Mouse (Mus musculus): ENCODE data around the gene Zbed5. TPM values are rescaled to one million over a fixed set of nuclear protein-coding genes. Genes with fewer than 3 reads are reported as not detected.
"Not testable (repeated sequence)": the region's sequence is repeated elsewhere in the genome, so short reads cannot be mapped to it uniquely, and the experiment has no call there.

The Zbed5 gene
- total RNA-seq, 2 experiments from 2014 or later, result 4.9 to 6.2 TPM

DNA sequence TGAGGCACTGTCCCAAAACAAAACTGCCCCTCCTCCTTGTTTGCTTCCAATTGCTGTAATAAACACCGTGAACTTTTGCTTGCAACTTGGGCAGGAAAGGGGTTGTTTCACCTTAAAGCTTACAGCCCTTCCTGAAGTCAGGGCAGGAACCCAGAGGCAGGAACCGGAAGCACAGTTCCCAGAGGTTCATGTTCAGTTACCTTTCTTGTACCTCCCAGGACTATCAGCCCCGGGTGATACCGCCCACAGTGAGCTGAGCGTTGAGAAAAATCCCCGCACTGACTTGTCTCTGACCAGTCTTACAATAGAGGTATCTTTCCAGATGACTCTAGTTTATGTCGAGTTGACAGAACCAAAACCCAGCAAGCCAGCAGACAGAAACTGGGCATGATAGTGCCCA is 14.1 kb downstream of the Zbed5 start:
- Histone ChIP-seq H3K27ac (no peak overlapping the region), H3K4me3 (no peak overlapping the region)
- TF ChIP-seq CTCF (IDR thresholded peaks at IDR 0.05), result no peak
- no peak for DNase-seq (ENCODE audit: extremely low spot score in 1 of 2, low spot score in 2 of 2)
- intact Hi-C loops (cut with DNase I), result loop anchor here (5.0 kb wide), 1 partner anchor 33 kb away; the partner anchor contains the start of gene Vkorc1l1

DNA sequence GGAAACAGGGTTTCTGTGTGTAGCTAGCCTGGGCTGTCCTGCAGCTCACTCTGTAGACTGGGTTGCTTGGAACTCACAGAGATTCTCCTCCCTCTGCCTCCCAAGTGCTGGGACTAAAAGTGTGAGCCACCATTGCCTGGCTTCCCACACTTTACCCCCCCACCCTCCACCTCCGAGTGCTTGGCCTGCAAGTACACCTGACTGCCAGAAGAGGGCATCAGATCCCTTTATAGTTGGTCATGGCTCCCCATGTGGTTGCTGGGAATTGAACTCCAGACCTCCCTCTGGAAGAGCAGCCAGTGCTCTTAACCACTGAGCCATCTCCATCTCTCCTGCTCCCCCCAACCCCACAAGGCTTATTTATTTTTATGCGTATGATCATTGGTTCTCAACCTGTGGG is 18.5 kb downstream of the Zbed5 start:
- TF ChIP-seq CTCF (IDR thresholded peaks at IDR 0.05), result peak; percentile 48
- intact Hi-C loops (cut with DNase I), result no loop called here
- DNase-seq (ENCODE audit: extremely low spot score in 1 of 2, low spot score in 2 of 2), result no peak
- Histone ChIP-seq H3K4me3 (no peak overlapping the region), H3K27ac (no peak overlapping the region)

DNA sequence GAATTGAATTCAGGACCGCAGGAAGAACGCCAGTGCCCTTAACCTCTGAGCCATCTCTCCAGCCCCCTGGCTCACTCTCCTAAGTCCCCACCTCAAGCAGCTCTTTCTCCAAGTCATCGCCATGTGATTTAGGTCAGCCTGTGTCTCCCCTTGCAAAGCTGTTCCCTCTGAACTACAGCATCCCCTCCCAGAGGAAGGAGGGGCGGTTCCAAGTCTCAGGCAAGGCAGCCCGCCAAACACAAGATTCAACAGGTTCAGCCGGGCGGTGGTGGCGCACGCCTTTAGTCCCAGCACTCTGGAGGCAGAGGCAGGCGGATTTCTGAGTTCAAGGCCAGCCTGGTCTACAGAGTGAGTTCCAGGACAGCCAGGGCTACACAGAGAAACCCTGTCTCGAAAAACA is 20.0 kb downstream of the Zbed5 start:
- intact Hi-C loops (cut with DNase I), result not testable (repeated sequence)

DNA sequence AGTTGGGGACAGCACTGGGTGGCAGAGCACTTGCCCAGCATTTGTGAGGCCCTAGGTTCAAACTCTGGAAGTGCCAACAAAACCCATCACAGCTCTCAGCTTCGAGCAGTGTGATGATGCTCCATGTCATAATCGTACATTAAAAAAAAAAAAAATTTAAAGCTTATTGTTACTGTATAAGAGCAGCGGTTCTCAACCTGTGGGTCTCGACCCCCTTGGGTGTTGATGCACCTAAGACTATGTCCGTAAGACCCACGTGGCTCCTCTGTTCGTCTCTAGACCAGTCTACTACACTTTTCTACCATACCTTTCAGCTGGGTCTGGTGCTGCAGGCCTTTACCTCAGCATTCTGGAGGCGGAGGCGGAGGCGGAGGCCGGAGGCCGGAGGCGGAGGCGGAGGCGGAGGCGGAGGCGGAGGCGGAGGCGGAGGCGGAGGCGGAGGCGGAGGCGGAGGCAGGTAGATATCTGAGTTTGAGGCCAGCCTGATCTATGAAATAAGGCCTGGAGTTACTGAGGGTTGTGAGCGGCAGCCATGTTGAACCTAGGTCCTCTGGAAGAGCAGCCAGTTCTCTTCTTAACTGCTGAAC is 22.6 kb downstream of the Zbed5 start:
- Histone ChIP-seq H3K4me3 (no peak overlapping the region), H3K27ac (no peak overlapping the region)
- intact Hi-C loops (cut with DNase I), result no loop called here
- DNase-seq (ENCODE audit: extremely low spot score in 1 of 2, low spot score in 2 of 2), result no peak
- TF ChIP-seq CTCF (IDR thresholded peaks at IDR 0.05), result no peak

More for the DNA sequence above, 20.0 kb downstream of the Zbed5 start:
- H3K4me3 ChIP-seq; DNase-seq (ENCODE audit: extremely low spot score in 1 of 2, low spot score in 2 of 2); H3K27ac ChIP-seq: not testable (repeated sequence)

DNA sequence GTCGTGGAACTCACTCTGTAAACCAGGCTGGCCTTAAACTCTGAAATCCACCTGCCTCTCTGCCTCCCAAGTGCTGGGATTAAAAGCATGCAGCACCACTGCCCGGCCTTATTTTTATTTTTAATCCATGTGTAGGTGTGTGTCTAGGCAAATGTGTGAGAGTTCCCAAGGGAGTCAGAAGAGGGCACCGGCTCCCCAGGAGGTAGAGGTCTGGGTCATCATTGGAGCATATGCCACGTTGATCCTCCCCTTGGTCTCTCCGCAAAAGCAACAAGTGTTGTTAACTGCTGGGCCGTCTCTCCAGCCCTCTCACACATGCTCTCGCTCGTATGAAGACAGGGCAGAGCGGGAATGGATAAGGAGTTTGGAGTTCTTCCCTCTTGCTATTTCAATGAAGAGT is 23.2 kb downstream of the Zbed5 start:
- no peak for DNase-seq (ENCODE audit: extremely low spot score in 1 of 2, low spot score in 2 of 2)
- Histone ChIP-seq H3K27ac (no peak overlapping the region), H3K4me3 (no peak overlapping the region)
- no peak for TF ChIP-seq CTCF (IDR thresholded peaks at IDR 0.05)
- intact Hi-C loops (cut with DNase I), result no loop called here

DNA sequence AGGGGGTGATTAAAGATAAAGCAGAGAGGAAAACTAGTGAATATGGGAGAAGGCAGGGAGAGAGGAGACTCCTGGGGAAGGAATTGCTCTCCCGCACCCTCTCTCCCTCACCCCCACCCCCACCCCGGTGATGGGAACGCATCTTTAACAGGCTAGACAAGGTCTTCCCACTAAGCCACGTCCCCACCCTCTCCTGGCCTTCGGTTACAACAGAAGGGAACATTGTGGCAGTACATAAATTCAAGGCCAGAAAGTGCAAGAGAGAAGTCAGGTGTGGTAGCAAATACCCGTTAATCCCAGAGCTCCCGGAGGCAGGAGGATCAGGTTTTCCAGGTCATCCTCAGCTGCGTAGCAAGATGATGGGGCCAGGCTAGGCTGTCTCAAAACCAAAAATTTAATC is 23.8 kb downstream of the Zbed5 start:
- H3K27ac ChIP-seq, result no peak overlapping the region
- intact Hi-C loops (cut with DNase I), result no loop called here
- DNase-seq (ENCODE audit: extremely low spot score in 1 of 2, low spot score in 2 of 2), result no peak
- H3K4me3 ChIP-seq, result no peak overlapping the region
- TF ChIP-seq CTCF (IDR thresholded peaks at IDR 0.05), result no peak

DNA sequence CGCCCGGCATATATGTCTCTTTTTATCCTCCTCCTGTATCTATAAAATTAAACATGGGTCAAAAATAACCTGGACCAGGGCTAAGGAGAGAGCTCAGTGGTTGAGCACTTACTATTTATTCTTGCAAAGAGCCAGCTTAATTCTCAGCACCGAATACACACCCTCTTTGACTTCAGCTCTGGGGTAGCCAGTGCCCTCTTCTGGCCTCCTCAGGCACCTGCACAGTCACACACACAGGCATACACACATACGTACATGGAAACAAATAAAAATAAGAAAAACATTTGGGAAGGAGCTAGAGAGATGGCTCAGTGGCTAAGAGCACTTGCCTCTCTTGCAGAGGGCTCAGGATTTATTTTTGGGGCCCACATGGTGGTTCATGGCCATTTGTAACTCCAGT is 26.4 kb downstream of the Zbed5 start:
- TF ChIP-seq CTCF (IDR thresholded peaks at IDR 0.05), result no peak
- intact Hi-C loops (cut with DNase I), result no loop called here
- no peak for DNase-seq (ENCODE audit: extremely low spot score in 1 of 2, low spot score in 2 of 2)
- Histone ChIP-seq H3K4me3 (no peak overlapping the region), H3K27ac (no peak overlapping the region)

DNA sequence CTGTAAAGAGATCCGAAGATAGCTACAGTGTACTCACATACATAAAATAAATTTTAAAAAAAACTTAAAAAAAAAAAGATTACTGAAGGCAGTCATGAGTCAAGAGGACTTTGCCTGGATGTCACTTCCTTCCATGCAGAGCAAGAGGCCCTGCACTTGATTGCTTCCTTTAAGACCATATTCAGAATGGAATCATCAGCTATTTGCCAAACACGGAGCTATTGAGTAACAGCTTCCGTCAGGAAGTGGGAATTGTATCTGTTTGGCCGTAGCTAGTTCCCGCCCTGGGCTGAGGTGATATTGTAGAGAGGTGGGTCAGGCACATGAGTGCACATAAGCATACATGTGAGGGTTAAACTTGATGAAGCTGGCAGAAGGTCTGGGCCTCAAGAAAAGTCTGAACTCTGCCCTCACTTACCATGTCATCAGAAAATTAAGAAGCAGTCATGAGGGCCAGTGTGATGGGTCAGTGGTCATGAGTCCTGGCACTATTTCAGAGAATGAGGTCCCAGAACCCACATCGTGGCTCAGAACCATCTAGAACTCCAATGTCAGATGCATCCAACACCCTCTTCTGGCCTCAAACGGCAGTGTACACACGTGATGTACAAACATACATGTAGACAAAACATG is 29.4 kb downstream of the Zbed5 start:
- Histone ChIP-seq H3K4me3 (no peak overlapping the region), H3K27ac (no peak overlapping the region)
- no peak for TF ChIP-seq CTCF (IDR thresholded peaks at IDR 0.05)
- intact Hi-C loops (cut with DNase I), result no loop called here
- no peak for DNase-seq (ENCODE audit: extremely low spot score in 1 of 2, low spot score in 2 of 2)

DNA sequence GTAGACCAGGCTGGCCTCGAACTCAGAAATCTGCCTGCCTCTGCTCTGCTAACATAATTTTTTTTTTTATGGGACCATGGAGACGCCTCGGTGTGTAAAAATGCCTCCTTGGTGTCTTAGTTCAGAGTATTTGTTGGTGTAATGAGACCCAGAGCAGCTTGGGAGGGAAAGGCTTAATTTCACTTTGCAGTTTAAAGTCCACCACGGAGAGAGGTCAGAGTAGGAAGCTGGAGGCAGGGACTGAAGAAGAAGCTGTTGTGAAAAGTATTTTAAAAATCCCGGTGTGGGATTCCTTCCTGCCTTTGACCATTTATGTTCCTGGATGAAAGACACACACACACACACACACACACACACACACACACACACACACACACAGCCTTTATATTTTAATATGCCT is 30.4 kb downstream of the Zbed5 start:
- intact Hi-C loops (cut with DNase I), result no loop called here
- no peak overlapping the region for H3K4me3 ChIP-seq
- no peak for DNase-seq (ENCODE audit: extremely low spot score in 1 of 2, low spot score in 2 of 2)
- TF ChIP-seq CTCF (IDR thresholded peaks at IDR 0.05), result no peak
- H3K27ac ChIP-seq, result no peak overlapping the region

DNA sequence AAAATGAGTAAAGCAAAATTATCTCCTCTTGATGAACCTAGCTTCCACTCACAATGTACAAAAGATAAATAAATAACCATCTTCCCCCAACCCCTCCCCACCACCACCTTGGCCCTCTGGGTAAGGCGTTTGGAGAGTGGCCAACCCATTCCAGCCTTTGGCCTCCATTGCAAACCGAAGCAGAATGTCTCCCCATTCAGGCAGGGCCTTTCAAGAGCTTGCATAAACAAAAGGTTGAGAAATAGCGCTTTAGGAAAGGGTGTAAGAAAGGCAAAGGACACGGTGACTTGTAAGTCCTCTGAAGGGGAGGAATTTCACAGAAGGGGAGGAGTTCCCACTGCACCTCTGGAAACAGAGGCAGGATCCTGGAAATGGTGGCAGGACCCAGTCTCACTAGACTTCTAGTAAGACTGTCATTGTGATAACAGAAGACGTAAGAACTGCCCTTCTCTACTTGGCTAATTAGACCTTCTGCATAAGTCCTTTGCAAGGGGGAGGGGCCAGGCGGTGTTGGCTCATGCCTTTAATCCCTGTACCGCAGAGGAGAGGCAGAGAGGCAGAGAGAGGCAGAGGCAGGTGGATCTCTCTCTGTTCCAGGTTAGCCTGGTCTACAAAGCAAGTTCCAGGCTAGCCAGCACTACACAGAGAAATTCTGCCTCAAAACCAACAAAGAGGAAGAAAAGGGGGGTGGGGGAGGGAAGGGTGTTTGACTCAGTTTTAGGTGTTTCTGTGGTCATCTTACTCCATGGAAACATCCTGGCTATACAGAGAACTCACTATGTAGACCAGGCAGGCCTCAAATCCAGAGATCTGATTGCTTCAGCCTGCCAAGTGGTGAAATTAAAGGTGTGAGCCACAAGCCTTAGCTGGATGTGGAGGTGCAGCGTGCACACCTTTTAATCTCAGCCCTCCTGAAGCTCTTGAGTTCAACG is 34.7 kb downstream of the Zbed5 start:
- no peak overlapping the region for H3K27ac ChIP-seq
- TF ChIP-seq CTCF (IDR thresholded peaks at IDR 0.05), result no peak
- H3K4me3 ChIP-seq, result no peak overlapping the region
- DNase-seq (ENCODE audit: extremely low spot score in 1 of 2, low spot score in 2 of 2), result no peak
- intact Hi-C loops (cut with DNase I), result no loop called here

DNA sequence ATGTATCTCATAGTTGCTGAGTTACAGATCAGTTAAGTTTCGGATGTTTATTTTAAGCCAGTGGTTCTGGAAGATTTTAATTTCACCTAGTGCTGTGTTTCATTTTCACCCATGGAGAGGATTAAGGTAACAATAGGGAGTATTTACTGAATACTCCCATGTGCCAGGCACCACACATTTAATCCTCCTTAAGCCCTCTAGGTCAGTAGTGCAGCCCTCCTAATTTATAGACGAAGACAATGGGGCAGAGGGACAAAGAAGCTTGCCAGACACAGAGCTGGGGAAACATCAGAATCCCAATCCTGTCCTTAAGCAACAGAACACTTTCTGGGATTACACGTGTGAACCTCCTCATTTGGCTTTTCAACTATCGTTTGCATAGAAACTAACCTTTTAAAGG is 41.4 kb downstream of the Zbed5 start:
- Histone ChIP-seq H3K27ac (no peak overlapping the region), H3K4me3 (no peak overlapping the region)
- DNase-seq (ENCODE audit: extremely low spot score in 1 of 2, low spot score in 2 of 2), result no peak
- intact Hi-C loops (cut with DNase I), result no loop called here
- no peak for TF ChIP-seq CTCF (IDR thresholded peaks at IDR 0.05)

DNA sequence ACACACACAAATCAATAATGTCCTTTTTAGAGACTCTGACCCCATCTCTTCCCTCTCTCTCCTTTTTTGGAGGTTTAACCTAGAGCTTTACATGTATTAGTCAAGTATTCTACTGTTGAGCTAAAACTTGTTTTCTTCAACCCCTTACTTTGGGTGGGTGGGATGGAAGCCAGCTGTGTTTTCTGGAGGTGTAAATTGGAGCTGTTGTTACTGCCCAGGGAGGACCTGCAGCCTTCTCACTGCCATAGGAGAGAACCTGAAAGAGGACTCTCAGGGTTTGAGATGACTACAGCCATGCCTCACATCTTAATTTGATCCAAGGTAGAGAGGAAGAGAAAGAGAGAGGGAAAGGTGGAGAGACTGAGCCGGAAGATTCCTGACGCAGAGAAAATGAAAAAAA is 44.8 kb downstream of the Zbed5 start:
- intact Hi-C loops (cut with DNase I), result loop anchor here (5.0 kb wide), 1 partner anchor 33 kb away; the partner anchor contains the start of gene Nupr1l
- no peak for DNase-seq (ENCODE audit: extremely low spot score in 1 of 2, low spot score in 2 of 2)

More for the DNA sequence above, 44.8 kb downstream of the Zbed5 start:
- no peak for TF ChIP-seq CTCF (IDR thresholded peaks at IDR 0.05)
- H3K27ac ChIP-seq, result no peak overlapping the region
- no peak overlapping the region for H3K4me3 ChIP-seq

Data from left cerebral cortex, adult 2 months (tissue).